Mouse (Mus musculus) spleen, adult 18-20 months (tissue): ENCODE measurements around the gene Ubox5.

Source experiments
- DNase-seq, 2 experiments: peaks; one replicate each; pipeline ENCODE4 v3.0.0; 2022; ENCODE audit warnings: mixed read lengths in 2 of 2

Ubox5 gene

DNA sequence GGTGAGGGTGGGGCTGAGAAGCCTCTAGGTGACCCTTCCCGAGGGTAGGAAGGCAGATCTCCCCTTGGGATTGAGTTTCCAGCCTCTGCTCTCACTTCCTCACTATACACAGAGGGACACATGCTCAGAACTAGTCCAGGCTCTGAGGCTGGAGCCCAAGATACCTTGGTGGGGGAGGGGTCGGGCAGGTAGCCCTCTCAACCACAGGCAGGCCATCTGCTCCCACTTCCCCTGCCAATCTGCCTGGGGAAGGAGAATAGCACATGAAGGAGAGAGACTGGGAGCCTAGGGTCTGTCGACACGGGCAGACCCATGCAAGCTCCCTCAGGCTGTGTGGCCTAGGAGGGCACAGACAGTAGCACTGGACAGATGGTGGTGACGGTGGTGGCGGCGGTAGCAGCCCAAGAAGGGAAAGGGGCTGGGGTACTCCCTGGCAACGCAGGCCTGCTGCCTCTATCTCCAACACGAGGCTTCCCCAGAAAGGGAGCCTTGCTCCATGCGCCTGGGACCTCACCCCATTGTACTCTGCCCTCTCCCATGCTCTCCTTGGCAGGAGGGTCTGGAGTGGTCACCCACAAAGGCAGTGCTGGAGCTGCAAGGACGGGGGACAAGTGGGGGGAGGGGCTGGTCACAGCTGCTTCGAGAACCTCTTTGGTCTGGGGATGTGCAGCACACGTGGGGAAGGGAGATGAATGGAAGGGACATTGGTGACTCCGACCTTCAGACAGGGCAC is 4.3 kb upstream of the Ubox5 start:
- DNase-seq: no peak

DNA sequence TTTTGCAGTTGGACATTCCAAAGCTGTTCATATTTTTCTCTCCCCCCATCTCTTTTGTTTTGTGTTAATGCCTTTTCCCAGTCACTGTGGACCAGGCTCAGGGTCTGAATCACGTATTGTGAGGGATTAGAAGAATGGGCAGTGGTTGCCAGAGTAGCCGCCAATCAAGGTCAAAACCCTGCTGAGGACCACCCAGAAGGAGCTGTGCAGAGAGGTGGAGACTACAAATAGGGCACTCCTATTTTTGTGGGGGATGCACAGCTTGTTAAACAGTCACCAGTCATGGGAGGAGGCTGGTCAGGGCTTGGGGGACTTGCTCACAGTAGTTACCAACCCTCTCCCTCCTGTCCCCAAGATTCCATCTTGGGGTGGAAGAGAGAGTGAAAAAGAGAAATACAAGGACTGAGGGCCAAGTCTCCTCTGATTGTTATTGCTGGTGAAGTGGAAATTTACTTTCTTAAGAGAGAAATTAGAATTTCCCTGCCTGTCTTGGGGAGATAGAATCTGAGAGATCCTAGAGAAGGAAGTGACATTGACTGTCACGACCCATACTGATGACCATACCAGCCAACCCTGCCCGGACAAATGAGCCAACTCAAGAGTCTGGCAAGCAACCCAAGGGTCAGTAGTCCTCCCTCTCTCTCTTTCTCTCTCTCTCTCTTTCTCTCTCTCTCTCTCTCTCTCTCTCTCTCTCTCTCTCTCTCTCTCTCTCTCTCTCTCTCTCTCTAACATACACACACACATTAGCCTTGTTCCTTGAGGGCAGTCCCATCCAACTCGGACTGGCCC is 3.2 kb upstream of the Ubox5 start:
- DNase-seq: no peak

DNA sequence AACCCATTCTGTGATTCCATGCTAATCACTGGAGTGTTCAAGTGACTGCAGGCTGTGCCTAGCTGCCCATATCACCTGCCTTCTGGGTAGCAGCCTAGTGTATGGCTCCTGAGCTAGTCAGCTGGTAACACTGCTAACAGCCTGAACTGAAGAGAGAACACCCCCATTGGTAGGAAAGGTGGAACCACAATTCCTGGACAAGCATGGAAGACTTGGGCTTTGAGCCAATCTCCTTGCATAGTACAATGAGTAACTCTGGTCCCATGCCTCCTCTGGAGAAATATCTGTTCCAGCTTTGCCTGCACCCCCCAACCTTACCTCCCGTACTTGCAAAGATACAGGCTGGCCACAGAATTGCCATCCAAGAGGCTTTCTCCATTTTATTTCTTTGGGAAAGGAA is 2.6 kb upstream of the Ubox5 start:
- no peak for DNase-seq

- DNase-seq: no peak
Measured at GRCm38 (mm10) chr2:130629080-130629838, 579 bp downstream of the Ubox5 start.

DNA sequence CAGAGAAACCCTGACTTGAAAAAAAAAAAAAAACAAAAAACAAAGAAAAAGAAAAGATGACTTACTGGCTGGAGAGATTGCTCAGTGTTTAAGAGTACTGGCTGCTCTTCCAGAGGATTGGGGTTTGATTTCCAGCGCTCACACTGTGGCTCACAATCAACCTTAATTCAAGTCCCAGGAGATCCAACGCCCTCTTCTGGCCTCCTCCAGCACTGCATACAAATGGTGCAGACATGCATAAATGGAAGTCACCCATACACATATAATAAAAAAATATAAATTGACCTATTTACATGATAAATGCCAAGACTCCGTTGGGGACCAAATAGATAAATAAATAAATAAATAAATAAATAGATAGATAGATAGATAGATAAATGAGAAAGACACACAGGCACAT is 1.4 kb downstream of the Ubox5 start:
- no peak for DNase-seq

DNA sequence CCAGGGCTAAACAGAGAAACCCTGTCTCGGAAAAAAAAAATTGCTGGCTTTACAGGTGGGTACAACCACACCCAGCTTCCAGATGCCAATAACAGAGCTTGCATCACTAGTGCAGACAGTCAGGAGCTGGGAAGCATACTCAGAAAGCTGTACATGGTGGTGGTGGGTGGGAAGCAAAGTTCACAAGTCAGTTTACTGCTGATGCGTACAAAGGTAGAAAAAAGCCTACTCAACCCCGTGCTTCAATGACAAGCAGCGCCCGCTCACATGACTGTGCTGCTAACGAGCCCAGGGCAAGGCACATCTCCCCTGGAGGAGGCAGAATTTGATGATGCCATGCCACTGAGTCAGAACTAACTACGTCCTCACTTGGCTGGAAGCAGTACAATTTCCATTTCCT is 10.9 kb downstream of the Ubox5 start:
- DNase-seq: no peak

DNA sequence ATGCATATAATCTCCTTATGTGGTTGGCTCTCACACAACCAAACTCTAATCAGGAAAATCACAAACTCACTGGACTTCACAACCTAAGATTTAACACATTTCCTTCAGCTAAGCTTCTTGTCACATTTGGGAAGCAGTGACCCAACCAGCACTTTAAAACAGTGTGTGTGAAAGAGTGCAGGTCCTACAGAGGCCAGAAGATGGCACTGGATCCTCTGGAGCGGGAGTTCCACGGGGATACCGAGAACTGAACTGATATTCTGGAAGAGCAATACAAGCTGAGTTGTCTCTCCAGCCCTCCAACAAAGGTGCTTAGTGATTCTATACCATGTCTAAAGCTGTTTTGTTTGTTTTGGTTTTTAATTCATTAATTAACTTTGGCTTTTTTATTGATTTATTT is 16.7 kb downstream of the Ubox5 start:
- DNase-seq: no peak

GRCm38 (mm10) chr2:130602195-130602594 is 27.6 kb downstream of the Ubox5 start:
- no peak for DNase-seq

GRCm38 (mm10) chr2:130598399-130598798 is 31.4 kb downstream of the Ubox5 start:
- DNase-seq: no peak

- no peak for DNase-seq
Measured at GRCm38 (mm10) chr2:130597601-130598010, 32.2 kb downstream of the Ubox5 start.

- no peak for DNase-seq
Measured at GRCm38 (mm10) chr2:130595596-130595995, 34.2 kb downstream of the Ubox5 start.

- no peak for DNase-seq
Measured at GRCm38 (mm10) chr2:130591016-130591415, 38.8 kb downstream of the Ubox5 start.

GRCm38 (mm10) chr2:130589761-130590160 is 40.1 kb downstream of the Ubox5 start:
- DNase-seq: no peak

DNA sequence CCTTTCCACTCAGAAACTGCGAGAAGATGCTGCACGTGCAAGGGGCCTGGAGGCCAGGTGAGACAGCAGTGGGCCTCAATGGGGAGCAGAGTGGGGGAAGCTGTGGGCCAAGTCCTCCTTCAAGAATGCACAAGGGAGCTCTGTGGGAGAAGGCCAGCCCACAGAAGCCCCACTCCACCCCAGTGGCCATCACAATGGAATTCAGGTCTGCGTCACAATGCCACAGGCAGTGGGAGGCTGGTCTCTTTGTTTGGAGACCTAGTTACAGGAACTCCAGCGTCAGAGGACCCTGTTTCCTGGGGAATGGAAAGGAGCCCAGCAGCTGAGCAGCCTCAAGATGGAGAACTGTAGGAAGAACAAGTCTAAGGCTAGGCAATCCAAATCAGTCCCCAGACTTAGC is 40.7 kb downstream of the Ubox5 start:
- DNase-seq: no peak

- no peak for DNase-seq
Measured at GRCm38 (mm10) chr2:130588373-130588772, 41.5 kb downstream of the Ubox5 start.

DNA sequence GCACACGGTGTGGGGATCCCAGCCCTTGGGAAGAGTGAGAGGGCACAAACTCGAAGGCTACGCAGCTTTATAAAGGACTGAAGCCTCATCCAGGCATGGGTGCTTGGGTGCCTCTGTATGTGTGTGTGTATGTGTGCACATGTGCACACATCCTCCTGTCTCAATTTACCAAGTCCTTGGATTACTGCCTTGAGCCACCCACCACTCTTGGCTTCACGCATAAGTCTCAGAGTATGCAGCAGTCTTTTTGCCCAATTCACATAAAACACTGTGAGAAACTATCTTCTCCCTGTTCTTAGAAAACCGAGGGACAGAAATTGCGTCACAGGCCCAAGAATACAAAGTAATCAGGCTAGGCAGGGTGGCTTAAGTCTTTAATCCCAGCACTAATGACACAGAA is 43.8 kb downstream of the Ubox5 start:
- no peak for DNase-seq

GRCm38 (mm10) chr2:130583902-130584560 is 45.8 kb downstream of the Ubox5 start:
- DNase-seq: no peak

DNA sequence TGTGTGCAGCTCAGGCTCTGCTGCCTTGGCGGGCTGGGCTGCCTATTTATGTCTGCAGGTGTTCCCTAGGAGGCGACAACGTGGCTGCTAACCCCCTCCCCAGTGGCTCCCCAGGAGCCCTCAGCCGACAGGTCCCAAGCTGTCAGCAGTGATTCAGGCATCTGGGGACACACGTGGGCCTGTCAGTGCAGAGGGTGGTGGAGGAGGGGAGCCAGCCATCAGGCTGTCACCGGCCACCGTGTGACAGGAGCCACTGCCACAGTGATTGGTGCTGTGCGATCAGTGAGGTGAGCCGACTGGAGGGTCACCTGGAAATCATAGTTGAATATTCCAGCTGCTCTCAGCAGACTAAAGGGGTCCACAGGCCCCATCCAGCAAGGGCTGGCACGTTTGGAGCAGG is 47.3 kb downstream of the Ubox5 start, which contains the start of gene Avp:
Avp (minus strand) TSS at position 3 of the 400 bp plus-strand sequence.
- no peak for DNase-seq

GRCm38 (mm10) chr2:130581201-130581600 is 48.6 kb downstream of the Ubox5 start:
- no peak for DNase-seq

DNA sequence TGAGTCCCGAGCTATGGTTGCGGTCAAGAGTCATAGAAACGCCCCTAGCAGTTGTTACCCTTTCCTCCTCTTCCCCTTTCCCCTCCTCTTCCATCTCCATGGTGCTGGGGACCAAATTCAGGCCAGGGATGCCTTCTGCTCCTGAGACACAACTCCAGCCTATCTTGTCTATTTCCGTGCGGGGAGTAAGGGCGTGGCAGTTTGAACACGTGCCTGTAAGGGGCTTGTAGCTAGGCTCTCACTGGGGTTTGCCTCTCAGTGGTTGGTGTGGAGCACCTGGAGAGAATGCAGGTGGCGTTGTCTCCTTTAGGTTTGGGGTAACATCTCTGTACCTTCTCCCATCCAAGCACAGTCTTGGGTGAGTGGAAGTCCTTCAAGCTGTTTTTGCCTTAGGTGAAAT is 50.0 kb downstream of the Ubox5 start:
- DNase-seq: no peak

- peak; percentile 30 to 68 for DNase-seq
Measured at GRCm38 (mm10) chr2:130578148-130578547, 51.7 kb downstream of the Ubox5 start.

DNA sequence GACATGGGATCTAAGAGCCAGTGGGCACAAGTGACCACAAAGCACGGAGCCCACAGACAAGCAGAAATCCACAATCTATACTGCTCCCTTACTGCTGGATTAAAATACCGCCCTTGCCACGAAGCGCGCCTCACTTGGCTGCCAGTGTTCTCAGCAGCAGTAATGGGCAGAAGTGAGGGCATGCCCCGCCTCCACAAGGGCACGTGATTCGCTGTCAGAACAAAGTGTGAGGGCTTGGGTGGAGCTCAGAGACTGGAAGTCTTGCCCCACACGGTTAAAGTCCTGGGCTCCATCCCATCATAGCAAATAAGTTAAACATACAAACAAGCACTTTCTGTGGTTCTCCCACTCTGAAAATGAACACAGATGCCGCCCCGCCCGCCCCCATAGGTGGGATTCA is 52.2 kb downstream of the Ubox5 start:
- peak; percentile 32 to 58 for DNase-seq

- no peak for DNase-seq
Measured at GRCm38 (mm10) chr2:130577021-130577420, 52.8 kb downstream of the Ubox5 start.
